Mouse (Mus musculus): ENCODE results near the gene Pik3c2g. TPM values are rescaled to one million over a fixed set of nuclear protein-coding genes. Genes with fewer than 3 reads are reported as not detected.

Pik3c2g gene
- polyA plus RNA-seq, 1 experiment, result not detected

DNA sequence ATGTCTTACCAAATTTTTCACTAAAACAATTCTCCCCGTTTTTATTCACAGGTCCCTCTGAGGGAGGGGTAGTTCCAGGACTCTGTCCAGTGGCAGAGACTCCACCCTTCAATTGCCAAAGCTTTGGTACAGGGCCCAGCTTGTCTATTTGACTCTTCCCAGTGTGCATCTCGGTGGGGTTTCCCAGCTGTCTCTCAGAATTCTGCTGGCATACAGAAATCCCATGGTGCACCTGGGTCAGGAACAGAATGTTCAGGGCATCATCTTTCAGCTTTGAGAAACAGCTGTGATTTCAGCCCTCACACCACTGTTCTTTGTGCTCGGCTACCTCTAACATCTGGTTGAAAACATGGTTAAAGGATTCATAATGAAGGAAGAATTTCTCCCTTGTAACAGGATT is 376.8 kb downstream of the Pik3c2g start:
- H3K27ac ChIP-seq (ENCODE audit: insufficient read depth, low read depth, low read length), result no peak overlapping the region
- H3K4me3 ChIP-seq (ENCODE audit: insufficient read depth, low read length), result no peak overlapping the region
- TF ChIP-seq POLR2A (IDR thresholded peaks at IDR 0.05; ENCODE audit: borderline replicate concordance, low read depth, low read length), result no peak
- no peak for TF ChIP-seq CTCF (IDR thresholded peaks at IDR 0.05; ENCODE audit: low read depth, low read length)
- no peaks in the 10 kb centered on the region for H3K4me1 ChIP-seq (ENCODE audit: control insufficient read depth, insufficient read depth, low read length)

- no peak overlapping the region for H3K4me3 ChIP-seq (ENCODE audit: insufficient read depth, low read length)
- TF ChIP-seq CTCF (IDR thresholded peaks at IDR 0.05; ENCODE audit: low read depth, low read length) (no peak), POLR2A (IDR thresholded peaks at IDR 0.05; ENCODE audit: borderline replicate concordance, low read depth, low read length) (no peak)
- H3K27ac ChIP-seq (ENCODE audit: insufficient read depth, low read depth, low read length), result no peak overlapping the region
- no peaks in the 10 kb centered on the region for H3K4me1 ChIP-seq (ENCODE audit: control insufficient read depth, insufficient read depth, low read length)
Observed at GRCm38 (mm10) chr6:139964895-139965294, 377.9 kb downstream of the Pik3c2g start.

- TF ChIP-seq POLR2A (IDR thresholded peaks at IDR 0.05; ENCODE audit: borderline replicate concordance, low read depth, low read length) (no peak), CTCF (IDR thresholded peaks at IDR 0.05; ENCODE audit: low read depth, low read length) (no peak)
- H3K4me1 ChIP-seq (ENCODE audit: control insufficient read depth, insufficient read depth, low read length), result no peaks in the 10 kb centered on the region
- H3K4me3 ChIP-seq (ENCODE audit: insufficient read depth, low read length), result no peak overlapping the region
- H3K27ac ChIP-seq (ENCODE audit: insufficient read depth, low read depth, low read length), result no peak overlapping the region
Observed at GRCm38 (mm10) chr6:139966684-139967083, 379.7 kb downstream of the Pik3c2g start.

GRCm38 (mm10) chr6:139971608-139972298 is 384.7 kb downstream of the Pik3c2g start:
- TF ChIP-seq CTCF (IDR thresholded peaks at IDR 0.05; ENCODE audit: low read depth, low read length) (no peak), POLR2A (IDR thresholded peaks at IDR 0.05; ENCODE audit: borderline replicate concordance, low read depth, low read length) (no peak)
- Histone ChIP-seq H3K27ac (ENCODE audit: insufficient read depth, low read depth, low read length) (no peak overlapping the region), H3K4me1 (ENCODE audit: control insufficient read depth, insufficient read depth, low read length) (no peaks in the 10 kb centered on the region), H3K4me3 (ENCODE audit: insufficient read depth, low read length) (no peak overlapping the region)

GRCm38 (mm10) chr6:139974668-139975067 is 387.6 kb downstream of the Pik3c2g start:
- no peak for TF ChIP-seq POLR2A (IDR thresholded peaks at IDR 0.05; ENCODE audit: borderline replicate concordance, low read depth, low read length)
- TF ChIP-seq CTCF (IDR thresholded peaks at IDR 0.05; ENCODE audit: low read depth, low read length), result no peak
- Histone ChIP-seq H3K4me1 (ENCODE audit: control insufficient read depth, insufficient read depth, low read length) (no peaks in the 10 kb centered on the region), H3K27ac (ENCODE audit: insufficient read depth, low read depth, low read length) (no peak overlapping the region), H3K4me3 (ENCODE audit: insufficient read depth, low read length) (no peak overlapping the region)

DNA sequence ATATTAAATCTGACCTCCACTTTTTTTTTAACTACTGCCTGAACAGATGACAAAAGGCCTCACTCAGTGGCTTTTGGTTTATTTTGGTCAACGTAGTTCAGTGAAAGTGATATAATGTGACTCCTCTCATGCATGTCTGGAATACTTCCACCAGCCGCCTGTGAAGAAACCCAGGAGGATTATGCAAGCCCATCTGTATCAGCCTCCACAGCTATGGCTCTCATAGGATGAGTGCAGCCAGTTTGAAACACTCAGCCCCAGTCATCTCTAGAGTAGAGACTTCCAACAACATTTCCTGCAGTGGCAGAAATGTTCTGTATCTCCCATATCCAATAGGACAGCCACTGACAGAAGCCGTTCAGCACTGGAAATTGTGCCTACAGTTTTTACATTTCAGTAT is 391.1 kb downstream of the Pik3c2g start:
- no peaks in the 10 kb centered on the region for H3K4me1 ChIP-seq (ENCODE audit: control insufficient read depth, insufficient read depth, low read length)
- TF ChIP-seq POLR2A (IDR thresholded peaks at IDR 0.05; ENCODE audit: borderline replicate concordance, low read depth, low read length) (no peak), CTCF (IDR thresholded peaks at IDR 0.05; ENCODE audit: low read depth, low read length) (no peak)
- H3K4me3 ChIP-seq (ENCODE audit: insufficient read depth, low read length), result no peak overlapping the region
- H3K27ac ChIP-seq (ENCODE audit: insufficient read depth, low read depth, low read length), result no peak overlapping the region

DNA sequence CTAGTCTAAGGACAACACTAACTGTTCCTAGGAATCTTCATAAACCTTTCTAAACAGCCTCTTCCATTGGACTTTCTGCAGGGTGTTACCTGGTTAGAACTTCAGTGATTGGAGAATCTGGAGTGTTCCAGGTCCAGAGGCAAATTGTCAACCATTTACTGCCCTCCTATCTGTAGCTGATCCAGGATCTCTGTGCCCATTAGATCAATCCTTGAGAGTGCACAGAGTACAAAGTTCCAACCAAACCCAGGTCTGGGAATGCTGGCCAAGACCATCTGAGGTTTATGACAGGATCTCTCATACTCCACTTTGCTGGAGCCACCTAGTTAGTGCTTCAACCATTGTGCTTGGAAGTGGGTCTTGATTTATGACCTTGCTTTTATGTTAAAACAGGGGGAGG is 394.0 kb downstream of the Pik3c2g start:
- TF ChIP-seq POLR2A (IDR thresholded peaks at IDR 0.05; ENCODE audit: borderline replicate concordance, low read depth, low read length), result no peak
- no peak for TF ChIP-seq CTCF (IDR thresholded peaks at IDR 0.05; ENCODE audit: low read depth, low read length)
- H3K4me1 ChIP-seq (ENCODE audit: control insufficient read depth, insufficient read depth, low read length), result no peaks in the 10 kb centered on the region

DNA sequence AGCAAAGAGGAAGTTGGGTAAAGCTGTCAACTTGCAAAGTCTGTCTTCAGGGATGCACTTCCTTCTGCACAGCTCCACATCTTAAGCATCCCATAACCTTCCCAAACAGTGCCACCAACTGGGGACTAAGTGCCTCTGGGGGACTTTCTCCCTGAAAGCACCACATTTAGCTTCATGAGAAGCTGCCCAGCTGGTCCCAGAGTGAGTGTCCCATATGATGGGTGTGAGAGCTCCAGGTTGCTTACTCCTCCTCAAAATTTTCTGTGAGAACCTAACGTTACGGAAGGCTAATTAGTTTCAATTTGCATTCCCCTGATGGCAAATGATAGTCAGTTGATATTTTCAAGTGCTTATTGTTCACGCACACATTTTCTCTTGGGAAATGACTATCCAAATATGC is 397.0 kb downstream of the Pik3c2g start:
- TF ChIP-seq POLR2A (IDR thresholded peaks at IDR 0.05; ENCODE audit: borderline replicate concordance, low read depth, low read length), result no peak
- no peak for TF ChIP-seq CTCF (IDR thresholded peaks at IDR 0.05; ENCODE audit: low read depth, low read length)
- Histone ChIP-seq H3K4me3 (ENCODE audit: insufficient read depth, low read length) (no peak overlapping the region), H3K27ac (ENCODE audit: insufficient read depth, low read depth, low read length) (no peak overlapping the region), H3K4me1 (ENCODE audit: control insufficient read depth, insufficient read depth, low read length) (no peaks in the 10 kb centered on the region)

More for the DNA sequence above, 394.0 kb downstream of the Pik3c2g start:
- Histone ChIP-seq H3K4me3 (ENCODE audit: insufficient read depth, low read length) (no peak overlapping the region), H3K27ac (ENCODE audit: insufficient read depth, low read depth, low read length) (no peak overlapping the region)

GRCm38 (mm10) chr6:139986564-139986963 is 399.5 kb downstream of the Pik3c2g start:
- TF ChIP-seq POLR2A (IDR thresholded peaks at IDR 0.05; ENCODE audit: borderline replicate concordance, low read depth, low read length) (no peak), CTCF (IDR thresholded peaks at IDR 0.05; ENCODE audit: low read depth, low read length) (no peak)
- Histone ChIP-seq H3K27ac (ENCODE audit: insufficient read depth, low read depth, low read length) (no peak overlapping the region), H3K4me3 (ENCODE audit: insufficient read depth, low read length) (no peak overlapping the region), H3K4me1 (ENCODE audit: control insufficient read depth, insufficient read depth, low read length) (no peaks in the 10 kb centered on the region)

- TF ChIP-seq POLR2A (IDR thresholded peaks at IDR 0.05; ENCODE audit: borderline replicate concordance, low read depth, low read length) (no peak), CTCF (IDR thresholded peaks at IDR 0.05; ENCODE audit: low read depth, low read length) (no peak)
- Histone ChIP-seq H3K4me3 (ENCODE audit: insufficient read depth, low read length) (no peak overlapping the region), H3K27ac (ENCODE audit: insufficient read depth, low read depth, low read length) (no peak overlapping the region), H3K4me1 (ENCODE audit: control insufficient read depth, insufficient read depth, low read length) (no peaks in the 10 kb centered on the region)
Observed at GRCm38 (mm10) chr6:139989075-139989474, 402.1 kb downstream of the Pik3c2g start.
